Mouse (Mus musculus): ENCODE results near the gene Tma16.

GRCm38 (mm10) chr8:66490624-66491023 lies 4.3 kb upstream of the Tma16 start:
- TF ChIP-seq POLR2A (IDR thresholded peaks at IDR 0.05; ENCODE audit: borderline replicate concordance, control insufficient read depth, low read depth, low read length) (no peak), CTCF (IDR thresholded peaks at IDR 0.05; ENCODE audit: control insufficient read depth, insufficient read depth, low read length) (no peak)
